Mouse (Mus musculus) lung, embryonic 14.5 days (tissue): ENCODE measurements at regions not wholly inside any gene's neighbourhood (a gene's known extent, or its start where the extent isn't known, plus 50 kb on each side); places are given as distances from the start of the nearest gene placed in this dataset. TPM values are rescaled to one million over a fixed set of nuclear protein-coding genes. Genes with fewer than 3 reads are reported as not detected.

Experiments used
- ATAC-seq: fragments of 200-750 bp; cut with Nextera tagmentation; 2 replicates; pipeline ENCODE4 v1.8.0; 2017; ENCODE audit warnings: mild to moderate bottlenecking, moderate TSS enrichment, moderate library complexity; ENCODE audit not compliant: insufficient read depth
- DNase-seq: peaks from one replicate; pipeline ENCODE4 v3.0.0-alpha.2; 2015
- H3K27ac ChIP-seq: fragments of 300-500 bp; sonication (generic); 2 replicates; pipeline ENCODE4 v1.5.1; 2014; ENCODE audit warnings: low read depth, mild to moderate bottlenecking, moderate library complexity
- H3K27me3 ChIP-seq: fragments of 300-500 bp; sonication (generic); 2 replicates; pipeline ENCODE4 v1.6.1; 2014; ENCODE audit warnings: low read length, control low read depth; ENCODE audit not compliant: insufficient read depth
- H3K36me3 ChIP-seq: fragments of 300-500 bp; sonication (generic); 2 replicates; pipeline ENCODE4 v1.6.1; 2014; ENCODE audit warnings: control low read depth; ENCODE audit not compliant: insufficient read depth
- H3K4me1 ChIP-seq: fragments of 300-500 bp; sonication (generic); 2 replicates; pipeline ENCODE4 v1.6.1; 2014; ENCODE audit warnings: antibody characterized with exemption, control low read depth; ENCODE audit not compliant: insufficient read depth
- H3K4me2 ChIP-seq: fragments of 300-500 bp; sonication (generic); 2 replicates; pipeline ENCODE4 v1.6.1; 2014; ENCODE audit warnings: mild to moderate bottlenecking
- H3K4me3 ChIP-seq: fragments of 300-500 bp; sonication (generic); 2 replicates; pipeline ENCODE4 v1.5.1; 2014; ENCODE audit warnings: low read depth, low read length
- H3K9ac ChIP-seq: fragments of 300-500 bp; sonication (generic); 2 replicates; pipeline ENCODE4 v1.6.1; 2014
- H3K9me3 ChIP-seq: fragments of 300-500 bp; sonication (generic); 2 replicates; pipeline ENCODE4 v1.6.1; 2016; ENCODE audit warnings: low read depth, low read length, control low read depth
- CTCF ChIP-seq: IDR thresholded peaks from 2 replicates; pipeline ENCODE4 v1.5.1; 2016; ENCODE audit warnings: antibody characterized with exemption, low read depth
- WGBS: fragments of 180-500 bp; shearing (Covaris S2); extraction: QIAGEN DNeasy Blood & Tissue Kit; methylation state at CpG from one replicate; pipeline ENCODE4 v1.1.7; 2014; 5-methylcytosine and 5-hydroxymethylcytosine counted together
- microRNA counts: library from miRNA; unstranded; fragments of <30 nt; microRNA quantifications from one replicate; lab custom pipeline; 2016
- microRNA-seq: library from miRNA; unstranded; fragments of <30 nt; microRNA quantifications from one replicate; pipeline ENCODE4, GENCODE M21; 2016; ENCODE audit warnings: borderline number of aligned reads

DNA sequence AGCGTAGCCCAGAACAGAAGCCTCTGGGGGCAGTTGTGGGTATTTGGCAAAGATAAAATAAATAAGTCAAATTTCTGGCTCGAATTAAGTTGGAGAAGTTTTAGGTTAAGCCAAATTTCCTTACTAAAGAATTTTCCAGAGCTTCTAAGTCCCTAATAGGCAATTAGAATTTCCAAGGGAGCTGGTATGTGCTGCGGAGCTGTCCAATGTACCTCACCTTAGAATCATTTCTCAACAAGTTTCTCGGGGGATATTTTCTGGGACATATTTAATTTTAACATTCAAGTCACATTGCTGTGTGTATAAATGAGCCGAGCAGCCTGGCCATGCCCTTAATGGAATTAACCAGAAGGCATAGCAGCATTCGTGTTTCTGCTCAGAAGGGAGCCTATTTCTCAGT, 90.8 kb upstream of the Fam216b start:
- Histone ChIP-seq H3K27ac (no peak overlapping the region), H3K9ac (no peak overlapping the region), H3K9me3 (no peaks in the 10 kb centered on the region), H3K4me1 (no peaks in the 10 kb centered on the region), H3K4me2 (no peak overlapping the region), H3K27me3 (no peaks in the 10 kb centered on the region), H3K4me3 (no peak overlapping the region), H3K36me3 (no peaks in the 10 kb centered on the region)
- DNase-seq, result peak; percentile 65
- TF ChIP-seq CTCF, result no peak
- ATAC-seq, result no peak
- WGBS, result 50% methylated on average over 6 of the region's 6 CpGs

DNA sequence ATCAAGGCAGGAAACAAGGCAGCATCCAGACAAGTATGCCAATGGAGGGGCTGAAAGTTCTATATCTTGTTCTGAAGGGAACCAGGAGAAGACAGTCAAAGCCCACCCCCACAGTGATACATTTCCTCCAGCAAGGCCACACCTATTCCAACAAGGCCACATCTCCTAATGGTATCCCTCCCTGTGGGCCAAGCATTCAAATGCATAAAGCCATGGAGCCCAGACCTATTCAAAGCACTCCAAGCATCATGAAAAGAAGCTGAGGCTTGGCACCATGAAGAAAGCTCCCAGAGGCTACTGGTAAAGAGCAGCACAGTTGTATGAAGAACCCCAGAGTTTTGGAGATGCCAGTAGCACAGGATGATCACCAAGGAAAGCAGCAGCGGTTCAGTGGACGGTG, 84.6 kb upstream of the Fam216b start:
- H3K36me3 ChIP-seq, result no peaks in the 10 kb centered on the region
- ATAC-seq (no peak), DNase-seq (no peak)
- H3K9me3 ChIP-seq, result no peaks in the 10 kb centered on the region
- no peak overlapping the region for H3K4me2 ChIP-seq
- H3K9ac ChIP-seq, result no peak overlapping the region
- no peaks in the 10 kb centered on the region for H3K27me3 ChIP-seq
- no peaks in the 10 kb centered on the region for H3K4me1 ChIP-seq
- no peak overlapping the region for H3K27ac ChIP-seq
- TF ChIP-seq CTCF, result no peak
- no peak overlapping the region for H3K4me3 ChIP-seq
- WGBS, result 84% methylated on average over 2 of the region's 2 CpGs

DNA sequence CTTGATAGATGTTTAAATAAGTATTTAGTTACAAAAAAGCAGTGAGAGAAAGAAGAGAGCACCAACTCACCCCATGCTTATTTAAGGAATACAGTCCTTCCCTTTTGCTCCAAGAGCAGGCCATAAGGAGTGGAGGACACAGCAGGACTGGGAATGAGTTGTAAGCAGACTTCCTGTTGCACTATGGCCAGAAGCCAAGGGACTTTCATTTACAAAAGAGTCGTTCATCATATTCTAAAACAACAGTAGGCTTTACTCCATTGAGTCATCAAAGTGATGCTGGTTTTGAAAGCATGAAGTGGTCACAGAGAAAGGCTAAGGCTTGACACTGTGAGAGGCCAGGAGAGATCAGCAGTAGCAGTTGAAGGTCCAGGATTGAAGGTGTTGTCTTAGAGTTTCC, 84.1 kb upstream of the Fam216b start:
- WGBS, result 40% methylated on average over 1 of the region's 1 CpGs
- DNase-seq, result peak; percentile 52
- H3K4me3 ChIP-seq, result no peak overlapping the region
- no peak overlapping the region for H3K9ac ChIP-seq
- no peak for ATAC-seq
- no peaks in the 10 kb centered on the region for H3K4me1 ChIP-seq
- no peaks in the 10 kb centered on the region for H3K36me3 ChIP-seq
- no peaks in the 10 kb centered on the region for H3K9me3 ChIP-seq
- H3K4me2 ChIP-seq, result no peak overlapping the region
- H3K27ac ChIP-seq, result no peak overlapping the region
- H3K27me3 ChIP-seq, result no peaks in the 10 kb centered on the region
- TF ChIP-seq CTCF, result no peak

DNA sequence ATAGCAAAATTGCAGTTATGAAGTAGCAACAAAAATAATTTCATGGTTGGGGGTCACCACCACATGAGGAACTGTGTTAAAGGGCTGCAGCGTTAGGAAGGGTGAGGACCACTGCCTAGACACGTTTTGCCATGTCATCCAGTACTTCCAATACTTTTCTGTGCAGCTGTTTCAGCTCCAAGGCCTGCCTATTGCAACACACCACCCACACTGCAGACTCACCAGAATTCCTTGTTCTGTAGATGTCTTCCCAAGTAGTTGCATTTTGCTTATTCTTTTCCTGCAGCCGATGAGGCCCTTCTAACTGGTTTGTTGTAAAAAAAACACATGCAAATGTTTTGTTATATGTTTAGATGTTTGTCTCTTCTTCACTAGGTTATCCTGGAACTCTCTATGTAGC, 72.0 kb upstream of the Fam216b start:
- TF ChIP-seq CTCF, result no peak
- no peak overlapping the region for H3K4me2 ChIP-seq
- no peak for ATAC-seq

GRCm38 (mm10) chr14:78159567-78159966, 70.8 kb upstream of the Fam216b start:
- WGBS, result 80% methylated on average over 7 of the region's 7 CpGs
- Histone ChIP-seq H3K4me1 (no peaks in the 10 kb centered on the region), H3K27me3 (no peaks in the 10 kb centered on the region), H3K9me3 (no peaks in the 10 kb centered on the region), H3K27ac (no peak overlapping the region), H3K36me3 (no peaks in the 10 kb centered on the region), H3K4me3 (no peak overlapping the region), H3K4me2 (no peak overlapping the region), H3K9ac (no peak overlapping the region)
- TF ChIP-seq CTCF, result no peak
- ATAC-seq, result no peak
- no peak for DNase-seq

More for the DNA sequence above, 72.0 kb upstream of the Fam216b start:
- no peaks in the 10 kb centered on the region for H3K4me1 ChIP-seq
- no peaks in the 10 kb centered on the region for H3K27me3 ChIP-seq
- H3K27ac ChIP-seq, result no peak overlapping the region
- WGBS, result 71% methylated on average over 3 of the region's 3 CpGs
- no peaks in the 10 kb centered on the region for H3K36me3 ChIP-seq
- no peak for DNase-seq
- no peaks in the 10 kb centered on the region for H3K9me3 ChIP-seq
- no peak overlapping the region for H3K4me3 ChIP-seq
- H3K9ac ChIP-seq, result no peak overlapping the region

DNA sequence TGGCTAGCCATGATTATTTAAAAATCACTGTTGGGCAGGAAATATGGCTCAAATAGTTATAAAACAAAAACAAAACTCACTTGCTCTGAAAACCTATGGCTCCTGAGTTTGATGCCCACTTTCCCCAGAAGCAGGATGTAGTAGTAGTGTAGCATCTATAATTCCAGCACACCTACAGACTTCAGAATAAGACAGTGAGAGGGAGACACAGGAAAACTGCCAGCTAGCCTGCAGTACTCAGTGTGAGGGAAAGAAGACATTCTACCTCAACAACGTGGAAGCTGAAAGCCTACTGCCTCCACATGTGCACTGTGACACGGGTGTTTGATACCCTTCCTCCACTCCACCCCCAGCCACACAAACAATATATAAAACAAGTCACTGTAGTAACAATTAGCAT, 68.9 kb upstream of the Fam216b start:
- ATAC-seq (no peak), DNase-seq (no peak)
- 63% methylated on average over 2 of the region's 2 CpGs for WGBS
- Histone ChIP-seq H3K4me1 (no peaks in the 10 kb centered on the region), H3K4me3 (no peak overlapping the region), H3K9me3 (no peaks in the 10 kb centered on the region), H3K27ac (no peak overlapping the region), H3K4me2 (no peak overlapping the region), H3K9ac (no peak overlapping the region), H3K36me3 (no peaks in the 10 kb centered on the region), H3K27me3 (no peaks in the 10 kb centered on the region)
- TF ChIP-seq CTCF, result no peak

DNA sequence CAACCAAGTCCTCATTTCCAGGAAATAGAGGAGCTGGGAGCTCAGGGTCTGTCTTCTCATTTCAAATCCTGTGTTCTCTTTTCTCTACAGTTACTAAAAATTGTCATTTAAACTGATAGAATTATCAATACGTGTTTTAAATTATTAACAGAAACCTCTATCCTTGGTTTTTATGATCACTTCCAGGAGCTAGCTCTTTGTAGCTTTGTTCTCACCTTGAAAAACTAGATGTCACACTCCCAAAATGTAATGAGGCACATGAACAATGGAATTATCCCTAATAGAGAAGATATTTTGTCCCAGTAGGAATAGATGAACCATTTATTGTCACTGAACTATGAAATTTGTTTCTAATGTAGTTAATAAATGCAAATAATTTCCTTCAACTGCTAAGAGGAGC, 60.0 kb upstream of the Fam216b start:
- Histone ChIP-seq H3K9ac (no peak overlapping the region), H3K4me3 (no peak overlapping the region), H3K36me3 (no peaks in the 10 kb centered on the region), H3K27ac (no peak overlapping the region), H3K9me3 (no peaks in the 10 kb centered on the region), H3K27me3 (no peaks in the 10 kb centered on the region), H3K4me1 (no peaks in the 10 kb centered on the region), H3K4me2 (no peak overlapping the region)
- ATAC-seq (no peak), DNase-seq (no peak)
- TF ChIP-seq CTCF, result no peak
- 85% methylated on average over 1 of the region's 1 CpGs for WGBS

DNA sequence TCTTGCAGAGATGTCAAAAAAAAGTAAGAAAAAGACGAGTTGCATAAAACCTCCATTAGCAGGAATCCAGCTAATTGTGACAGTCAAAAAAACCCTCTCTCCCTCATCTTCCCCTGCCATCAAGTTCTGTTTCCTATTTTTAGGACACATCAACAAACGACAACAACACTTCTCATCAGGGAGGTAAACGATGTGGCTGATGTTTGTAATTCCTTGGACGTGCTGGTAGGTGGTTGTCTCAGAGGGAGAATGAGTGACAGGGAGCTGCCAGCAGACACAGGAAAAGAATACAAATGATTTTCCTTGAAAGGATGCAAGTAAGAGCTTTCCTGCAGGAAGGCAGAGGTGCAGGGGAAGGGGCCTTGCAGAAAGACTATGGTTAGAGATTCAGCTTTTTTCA, 54.9 kb upstream of the Fam216b start:
- no peaks in the 10 kb centered on the region for H3K9me3 ChIP-seq
- H3K36me3 ChIP-seq, result no peaks in the 10 kb centered on the region
- no peak overlapping the region for H3K4me3 ChIP-seq
- H3K9ac ChIP-seq, result no peak overlapping the region
- DNase-seq (no peak), ATAC-seq (no peak)
- no peaks in the 10 kb centered on the region for H3K27me3 ChIP-seq
- H3K4me1 ChIP-seq, result no peaks in the 10 kb centered on the region
- H3K4me2 ChIP-seq, result no peak overlapping the region
- 18% methylated on average over 4 of the region's 4 CpGs for WGBS
- no peak for TF ChIP-seq CTCF
- H3K27ac ChIP-seq, result no peak overlapping the region

MicroRNAs in the stretch of these regions (microRNA counts, 519-probe panel; counts per million panel counts)
- 30.5 counts per million for microRNA mmu-miR-1971 (lab: Ali Mortazavi, UCI)

Small RNA genes in the stretch of these regions (microRNA-seq; reads per million reads assigned to microRNA genes)
- not detected for gene Mir1971
